Mouse (Mus musculus) spleen, adult 10 weeks (tissue): ENCODE measurements around the gene Zfp354a. TPM values are rescaled to one million over a fixed set of nuclear protein-coding genes. Genes with fewer than 3 reads are reported as not detected.

Experiments
- polyA plus RNA-seq: library from polyadenylated mRNA; stranded (reverse); fragments of 350-450 nt; fragmentation: Illumina TruSeq; extraction: RNeasy Lipid Tissue Mini Kit (QIAGEN cat#74804); gene quantifications from one replicate; pipeline ENCODE4 v1.2.3, GENCODE M21; 2015; ENCODE audit warnings: low replicate concordance; ENCODE audit not compliant: insufficient read depth

The Zfp354a gene
- 2.6 TPM for polyA plus RNA-seq

GRCm38 (mm10) chr11:51059151-51059571 is at the start of gene Zfp354a:
Gene Zfp354a (plus strand): TSS chr11:51059257.

GRCm38 (mm10) chr11:51013936-51014335 is 45.1 kb upstream of the Zfp354a start, which contains the start of gene Olfr54:
Gene Olfr54 (plus strand): TSS chr11:51014236.

GRCm38 (mm10) chr11:51047809-51048208 is 11.2 kb upstream of the Zfp354a start, which contains the start of gene Olfr1375:
Gene Olfr1375 (plus strand): TSS chr11:51048109.

Other genes with a start within 250 kb of the Zfp354a start
- 5.4 TPM for gene Zfp354c, start 231.5 kb upstream of the Zfp354a start, polyA plus RNA-seq
- gene Zfp879, start 217.7 kb upstream of the Zfp354a start, polyA plus RNA-seq = 0.37 TPM
- 2.6 TPM for gene Grm6, start 208.6 kb upstream of the Zfp354a start, polyA plus RNA-seq
- gene Zfp454, start 171.6 kb upstream of the Zfp354a start, polyA plus RNA-seq = 0.62 TPM
- gene Zfp2, start 143.1 kb upstream of the Zfp354a start, polyA plus RNA-seq = 3.0 TPM
- gene Zfp354b, start 127.6 kb upstream of the Zfp354a start, polyA plus RNA-seq = 0.62 TPM
- not detected for gene 4933414I15Rik, start 115.5 kb upstream of the Zfp354a start, polyA plus RNA-seq
- gene Prop1, start 105.5 kb upstream of the Zfp354a start, polyA plus RNA-seq = not detected
- not detected for gene Olfr1378, start 92.7 kb upstream of the Zfp354a start, polyA plus RNA-seq
- gene Olfr1377, start 77.3 kb upstream of the Zfp354a start, polyA plus RNA-seq = not detected
- gene Olfr51, start 55.7 kb upstream of the Zfp354a start, polyA plus RNA-seq = not detected
- not detected for gene Olfr54, start 45.0 kb upstream of the Zfp354a start, polyA plus RNA-seq
- not detected for gene Olfr1375, start 11.1 kb upstream of the Zfp354a start, polyA plus RNA-seq
- not detected for gene Gm12569, start 161.2 kb downstream of the Zfp354a start, polyA plus RNA-seq
- 324 TPM for gene Clk4, start 202.5 kb downstream of the Zfp354a start, polyA plus RNA-seq
- 0.30 TPM for gene BC049762, start 203.8 kb downstream of the Zfp354a start, polyA plus RNA-seq
- gene Col23a1, start 230.7 kb downstream of the Zfp354a start, polyA plus RNA-seq = 3.4 TPM